Mouse (Mus musculus): ENCODE data around the gene Slc25a54.

DNA sequence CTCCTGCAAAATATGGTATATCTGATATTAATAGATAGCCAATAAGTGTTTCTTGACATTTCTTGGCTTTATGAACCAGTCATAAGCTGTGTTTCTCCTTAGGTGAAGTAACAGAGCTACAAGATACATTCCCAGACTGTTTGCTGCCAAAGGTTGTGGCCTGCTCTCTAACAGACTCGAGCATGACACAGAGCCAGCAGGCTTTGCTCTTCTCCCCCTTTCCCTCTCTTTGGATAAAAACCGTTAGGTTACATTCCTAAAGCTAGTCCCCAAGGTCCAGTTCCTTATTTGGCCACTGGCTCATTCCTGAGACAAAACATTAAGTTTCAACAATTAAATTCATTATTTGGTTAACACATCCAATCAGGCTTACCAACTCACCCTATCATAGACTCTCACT lies 48.0 kb upstream of the Slc25a54 start:
- TF ChIP-seq GATA1 (IDR thresholded peaks at IDR 0.05; ENCODE audit: borderline replicate concordance, low read length) (no peak), FLI1 (IDR thresholded peaks at IDR 0.05; ENCODE audit: low read length) (no peak)

All from megakaryocyte, embryonic 14.5 days (primary cell).